Mouse (Mus musculus) urinary bladder, postnatal 14 days (tissue): ENCODE data around the gene Ism2.
"Not testable (repeated sequence)": the region's sequence is repeated elsewhere in the genome, so short reads cannot be mapped to it uniquely, and the experiment has no call there.

Experiments
- DNase-seq: peaks from one replicate; pipeline ENCODE4 v3.0.0; 2021; ENCODE audit warnings: low spot score

Gene Ism2

GRCm38 (mm10) chr12:87299657-87300440 is at the start of gene Ism2:
Gene Ism2 (minus strand): TSS chr12:87299705.
- DNase-seq, result peak; percentile 30

- DNase-seq, result no peak
Measured at GRCm38 (mm10) chr12:87348029-87348428, 48.5 kb upstream of the Ism2 start.

GRCm38 (mm10) chr12:87347511-87347910 is 48.0 kb upstream of the Ism2 start:
- DNase-seq, result no peak

GRCm38 (mm10) chr12:87343084-87343605 is 43.6 kb upstream of the Ism2 start:
- DNase-seq, result no peak

GRCm38 (mm10) chr12:87338082-87338481 is 38.6 kb upstream of the Ism2 start:
- DNase-seq, result no peak

GRCm38 (mm10) chr12:87334886-87335285 is 35.4 kb upstream of the Ism2 start:
- DNase-seq, result no peak

GRCm38 (mm10) chr12:87333794-87334193 is 34.3 kb upstream of the Ism2 start:
- no peak for DNase-seq

GRCm38 (mm10) chr12:87332511-87332910 is 33.0 kb upstream of the Ism2 start:
- no peak for DNase-seq

GRCm38 (mm10) chr12:87331908-87332307 is 32.4 kb upstream of the Ism2 start:
- no peak for DNase-seq

- DNase-seq, result no peak
Measured at GRCm38 (mm10) chr12:87331053-87331456, 31.6 kb upstream of the Ism2 start.

GRCm38 (mm10) chr12:87330213-87330612 is 30.7 kb upstream of the Ism2 start:
- DNase-seq, result no peak

GRCm38 (mm10) chr12:87328025-87328424 is 28.5 kb upstream of the Ism2 start:
- DNase-seq, result no peak

GRCm38 (mm10) chr12:87327610-87328009 is 28.1 kb upstream of the Ism2 start:
- no peak for DNase-seq

- DNase-seq, result no peak
Measured at GRCm38 (mm10) chr12:87325452-87325851, 25.9 kb upstream of the Ism2 start.

- DNase-seq, result no peak
Measured at GRCm38 (mm10) chr12:87319229-87319628, 19.7 kb upstream of the Ism2 start.

GRCm38 (mm10) chr12:87317951-87318350 is 18.4 kb upstream of the Ism2 start:
- DNase-seq, result no peak

GRCm38 (mm10) chr12:87313098-87313497 is 13.6 kb upstream of the Ism2 start:
- DNase-seq, result no peak

- not testable (repeated sequence) for DNase-seq
Measured at GRCm38 (mm10) chr12:87306584-87306844, 7.0 kb upstream of the Ism2 start.

GRCm38 (mm10) chr12:87305767-87306583 is 6.5 kb upstream of the Ism2 start:
- DNase-seq, result no peak

- no peak for DNase-seq
Measured at GRCm38 (mm10) chr12:87301189-87301588, 1.7 kb upstream of the Ism2 start.

- no peak for DNase-seq
Measured at GRCm38 (mm10) chr12:87300441-87300690, 861 bp upstream of the Ism2 start.

GRCm38 (mm10) chr12:87299037-87299656 is 358 bp downstream of the Ism2 start:
- no peak for DNase-seq

- no peak for DNase-seq
Measured at GRCm38 (mm10) chr12:87293934-87294333, 5.6 kb downstream of the Ism2 start.
